Mouse (Mus musculus): ENCODE results near the gene Rec114.
A peak's percentile ranks its signal among the peaks of the same experiment; 100 is the strongest.

Gene Rec114

DNA sequence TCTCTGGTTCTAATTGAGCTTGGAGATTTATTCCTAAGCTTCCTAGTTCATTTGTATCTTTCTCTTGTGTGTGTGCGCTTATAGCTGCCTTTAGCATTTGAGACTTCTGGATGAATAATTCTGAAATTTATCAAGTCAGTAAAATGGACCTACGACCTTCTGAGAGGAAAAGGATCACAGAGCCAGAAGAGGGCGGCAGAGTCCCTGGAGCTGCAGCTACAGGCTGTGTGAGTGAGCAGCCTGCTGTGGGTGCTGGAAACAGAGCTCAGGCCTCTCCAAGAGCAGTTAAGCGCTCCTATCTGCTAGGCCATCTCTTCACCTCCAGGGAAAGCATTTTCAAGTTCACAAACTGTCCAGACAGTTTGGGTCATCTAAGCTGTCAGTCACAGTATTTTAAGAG lies 81.8 kb downstream of the Rec114 start:
- DNase-seq (ENCODE audit: low spot score in 2 of 2): no peak

DNA sequence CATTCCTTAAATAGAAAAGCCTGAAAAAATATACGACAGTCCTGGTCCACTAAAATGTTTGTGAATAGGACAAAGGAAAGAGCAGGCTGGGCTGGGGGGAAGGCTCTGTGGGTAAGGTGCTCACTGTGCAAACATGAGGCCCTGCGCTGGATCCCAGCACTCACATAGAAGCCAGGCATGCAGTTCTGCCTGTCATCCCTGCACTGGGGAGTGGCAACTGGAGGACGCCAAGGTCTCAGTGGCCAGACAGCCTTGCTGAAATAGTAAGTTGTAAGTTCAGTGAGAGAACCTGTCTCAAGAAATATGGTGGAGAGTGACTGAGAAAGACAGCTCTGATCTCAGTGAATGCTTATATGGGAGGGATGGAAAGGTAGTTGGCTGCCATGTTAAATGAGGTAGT lies 83.1 kb downstream of the Rec114 start:
- no peak for DNase-seq (ENCODE audit: low spot score in 2 of 2)

DNA sequence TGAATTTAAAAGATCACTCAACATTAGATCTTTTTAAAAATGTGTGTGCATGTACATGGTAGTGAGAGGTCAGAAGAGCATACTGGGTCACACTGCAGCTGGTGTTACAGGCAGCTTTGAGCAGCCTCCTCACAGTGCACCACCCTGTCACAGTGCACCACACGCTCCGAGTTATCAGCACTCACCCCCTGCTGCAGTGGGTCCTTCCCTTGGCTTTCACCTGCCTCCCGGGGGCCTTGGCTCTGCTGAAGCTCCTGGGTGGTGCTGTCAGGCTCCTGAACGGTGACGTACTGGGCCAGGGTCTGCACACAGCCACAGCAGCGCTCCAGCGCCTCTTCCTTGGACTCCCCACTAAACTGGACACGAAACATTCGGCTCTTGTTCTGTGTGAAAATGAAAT lies 83.8 kb downstream of the Rec114 start:
- DNase-seq (ENCODE audit: low spot score in 2 of 2): peak; percentile 41 to 58

DNA sequence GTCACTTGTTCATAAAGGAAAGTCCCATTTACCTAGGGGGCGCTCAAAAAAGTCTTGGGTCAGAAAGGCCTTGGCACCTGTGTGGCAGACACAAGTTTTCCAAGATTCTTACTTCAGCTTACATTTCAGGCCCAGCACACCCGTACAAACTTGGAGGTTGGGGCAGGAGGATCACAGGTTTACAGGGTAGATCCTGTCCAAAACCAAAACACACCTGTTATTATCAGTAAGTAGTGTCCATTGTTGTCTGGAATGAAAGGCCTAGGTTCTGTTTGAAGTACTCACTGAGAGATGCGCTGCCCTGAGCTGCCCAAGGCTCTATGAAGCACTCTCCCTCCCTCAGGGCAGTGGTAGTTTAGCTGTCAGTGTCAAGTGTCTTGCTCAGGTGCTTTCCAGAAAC lies 84.4 kb downstream of the Rec114 start:
- no peak for DNase-seq (ENCODE audit: low spot score in 2 of 2)

DNA sequence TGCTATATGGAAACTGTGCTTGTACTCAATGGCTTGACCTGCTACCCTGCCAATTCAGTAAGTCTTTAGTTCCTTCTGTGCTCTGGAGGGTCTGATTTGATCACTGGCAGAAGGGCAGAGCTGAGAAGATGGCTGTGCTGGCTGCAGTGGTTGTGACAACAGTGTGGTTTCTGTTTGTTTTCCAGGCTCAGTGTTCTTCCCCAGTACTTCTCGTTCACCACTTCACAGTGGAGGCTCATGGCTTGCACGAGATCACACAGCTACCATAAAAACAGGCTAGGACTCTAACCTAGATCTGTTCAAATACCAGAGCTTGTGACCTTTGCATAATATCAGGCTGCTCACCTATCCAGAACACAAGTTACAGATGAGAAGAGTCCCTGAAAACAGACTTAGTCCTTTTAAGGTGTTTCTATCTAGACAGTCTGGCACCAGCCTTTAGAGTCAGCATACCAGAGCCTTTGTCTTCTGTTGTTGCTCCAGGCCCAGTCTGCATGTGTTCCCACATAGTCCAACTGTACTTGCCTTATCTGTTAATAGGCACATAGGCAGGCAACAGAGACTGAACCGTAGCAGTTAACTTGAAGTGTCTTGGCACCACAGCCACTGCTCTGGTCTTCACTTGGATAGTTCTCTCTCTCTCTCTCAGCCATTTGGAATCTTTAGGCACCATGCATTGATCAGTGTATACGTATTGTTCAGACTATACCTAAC lies 85.0 kb downstream of the Rec114 start:
- DNase-seq (ENCODE audit: low spot score in 2 of 2): no peak

DNA sequence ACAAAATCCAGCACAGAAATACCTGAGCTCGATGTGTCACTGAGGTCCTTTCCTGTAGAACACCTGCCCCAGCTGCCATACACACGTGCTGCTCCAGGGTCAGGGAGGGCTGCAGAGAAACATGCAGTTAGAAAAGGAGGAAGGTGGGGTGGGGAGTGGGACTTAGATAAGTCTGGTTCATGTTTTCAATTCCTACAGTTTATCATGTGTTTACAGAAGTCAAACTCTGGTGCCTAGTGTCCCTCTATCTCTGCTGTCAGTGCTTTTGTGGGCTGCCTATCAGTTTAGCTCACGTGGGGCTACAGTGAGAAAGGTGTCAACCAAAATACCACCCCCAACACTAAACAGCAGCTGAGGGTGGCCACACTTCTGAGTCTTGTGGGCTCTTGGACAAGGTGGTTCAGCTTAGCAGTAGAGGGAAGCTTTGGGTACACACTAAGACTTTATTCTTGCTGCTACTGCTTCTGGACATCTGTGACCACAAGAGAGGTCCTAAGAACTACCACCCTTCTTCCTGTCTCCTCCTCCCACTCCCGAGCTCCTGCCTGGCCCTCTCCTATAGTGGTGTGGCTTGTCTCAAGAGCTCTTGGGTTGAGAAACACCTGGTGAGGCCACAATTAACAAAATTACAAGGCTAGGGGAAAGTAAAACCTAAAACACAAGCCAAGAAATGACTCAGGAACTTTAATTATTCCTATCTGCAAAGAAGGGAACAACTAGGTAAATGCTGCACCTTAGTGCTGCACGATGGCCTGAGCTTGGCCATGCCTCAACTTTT lies 85.8 kb downstream of the Rec114 start:
- DNase-seq (ENCODE audit: low spot score in 2 of 2): peak; percentile 52 to 75

DNA sequence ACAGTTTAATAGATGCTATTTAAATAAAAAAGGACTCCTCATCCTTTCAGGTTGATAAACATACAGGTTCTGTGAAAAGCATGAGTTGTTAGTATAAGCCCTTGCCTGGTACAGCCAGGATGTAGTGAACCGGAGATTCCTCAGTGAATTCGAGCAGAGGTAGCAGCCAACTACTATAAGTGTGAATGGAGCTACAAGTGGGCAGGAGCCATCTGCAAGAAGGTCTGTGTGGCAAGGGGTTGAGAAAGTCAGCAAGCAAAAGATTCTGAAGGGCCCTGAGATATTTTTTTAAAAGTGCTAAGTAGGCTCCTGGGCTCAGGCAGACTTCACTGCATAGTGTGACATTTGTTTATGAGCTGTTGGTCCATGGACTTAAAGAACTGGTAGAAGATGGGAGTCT lies 86.9 kb downstream of the Rec114 start:
- no peak for DNase-seq (ENCODE audit: low spot score in 2 of 2)

DNA sequence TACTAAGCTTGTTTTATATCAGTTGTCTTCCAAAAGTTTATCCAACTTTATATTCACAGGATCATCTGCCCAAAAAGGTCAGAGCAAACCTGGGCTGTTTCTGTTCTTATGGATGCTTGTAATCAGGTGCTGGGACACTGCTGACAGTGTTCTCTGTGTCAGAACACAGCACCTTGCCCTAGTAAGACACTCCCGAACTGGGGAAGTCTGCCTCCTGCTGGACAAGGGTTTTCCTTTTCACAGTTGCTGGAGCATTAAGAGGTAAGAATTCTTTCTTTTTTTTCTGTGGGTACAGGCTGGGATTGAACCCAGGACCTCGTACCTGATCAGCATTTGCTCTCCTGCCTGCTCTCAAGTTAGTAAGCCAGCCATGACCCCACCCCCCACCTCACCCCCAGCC lies 87.4 kb downstream of the Rec114 start:
- DNase-seq (ENCODE audit: low spot score in 2 of 2): peak; percentile 43 to 71

DNA sequence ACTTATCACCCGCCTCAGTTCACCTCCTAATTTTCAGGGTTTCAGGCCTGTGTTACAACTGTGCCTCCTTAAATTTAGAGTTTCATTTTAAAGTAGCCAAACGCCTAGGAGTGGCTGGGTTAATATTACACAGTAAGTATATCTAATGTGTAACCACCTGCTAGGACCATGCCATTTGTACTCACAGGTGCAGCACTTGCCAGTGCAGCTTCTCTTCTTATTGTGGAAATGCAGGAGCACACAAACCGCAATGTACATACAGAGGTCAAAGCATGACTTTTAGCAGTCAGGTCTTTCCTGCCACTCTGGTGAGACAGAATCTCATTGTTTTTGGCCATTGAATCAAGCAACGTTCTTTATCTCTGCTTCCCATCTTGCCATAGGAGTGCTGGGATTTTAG lies 89.3 kb downstream of the Rec114 start:
- DNase-seq (ENCODE audit: low spot score in 2 of 2): no peak

DNA sequence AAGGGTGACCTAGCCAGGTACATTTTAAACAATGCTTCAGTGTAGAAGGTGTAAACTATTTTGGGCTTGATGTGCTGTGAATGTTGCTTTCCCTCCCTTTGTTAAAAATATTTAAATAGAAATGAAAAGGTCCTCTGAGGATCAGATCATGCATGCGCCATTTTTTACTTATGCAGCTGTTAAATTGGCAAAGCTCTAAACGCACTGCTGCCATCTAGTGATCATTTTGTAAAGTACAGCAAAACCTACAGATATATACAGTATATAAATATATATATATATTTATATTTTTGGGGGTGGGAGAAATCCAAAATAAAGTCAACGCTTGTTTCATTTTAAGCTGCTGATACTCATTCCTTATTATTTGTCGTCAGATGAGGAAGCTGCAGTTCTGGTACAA lies 91.8 kb downstream of the Rec114 start:
- DNase-seq (ENCODE audit: low spot score in 2 of 2): peak; percentile 10 to 40

DNA sequence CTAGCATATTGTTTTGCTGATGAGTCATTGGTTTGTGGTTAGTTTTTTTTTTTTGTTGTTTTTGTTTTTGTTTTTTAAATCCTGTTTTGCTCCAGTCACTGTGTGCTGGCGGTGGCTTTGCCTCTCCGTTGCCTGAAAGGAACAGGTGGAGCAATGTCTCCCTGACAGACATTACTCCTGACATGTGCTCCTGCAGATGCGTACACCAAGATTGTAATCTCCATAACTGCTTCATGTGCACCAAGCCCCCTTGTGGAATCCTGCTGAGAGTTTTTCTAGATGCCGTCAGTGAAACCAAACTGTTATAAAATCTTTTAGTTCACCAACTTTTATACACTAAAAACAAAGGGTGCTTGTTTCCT lies 94.5 kb downstream of the Rec114 start:
- no peak for DNase-seq (ENCODE audit: low spot score in 2 of 2)

DNA sequence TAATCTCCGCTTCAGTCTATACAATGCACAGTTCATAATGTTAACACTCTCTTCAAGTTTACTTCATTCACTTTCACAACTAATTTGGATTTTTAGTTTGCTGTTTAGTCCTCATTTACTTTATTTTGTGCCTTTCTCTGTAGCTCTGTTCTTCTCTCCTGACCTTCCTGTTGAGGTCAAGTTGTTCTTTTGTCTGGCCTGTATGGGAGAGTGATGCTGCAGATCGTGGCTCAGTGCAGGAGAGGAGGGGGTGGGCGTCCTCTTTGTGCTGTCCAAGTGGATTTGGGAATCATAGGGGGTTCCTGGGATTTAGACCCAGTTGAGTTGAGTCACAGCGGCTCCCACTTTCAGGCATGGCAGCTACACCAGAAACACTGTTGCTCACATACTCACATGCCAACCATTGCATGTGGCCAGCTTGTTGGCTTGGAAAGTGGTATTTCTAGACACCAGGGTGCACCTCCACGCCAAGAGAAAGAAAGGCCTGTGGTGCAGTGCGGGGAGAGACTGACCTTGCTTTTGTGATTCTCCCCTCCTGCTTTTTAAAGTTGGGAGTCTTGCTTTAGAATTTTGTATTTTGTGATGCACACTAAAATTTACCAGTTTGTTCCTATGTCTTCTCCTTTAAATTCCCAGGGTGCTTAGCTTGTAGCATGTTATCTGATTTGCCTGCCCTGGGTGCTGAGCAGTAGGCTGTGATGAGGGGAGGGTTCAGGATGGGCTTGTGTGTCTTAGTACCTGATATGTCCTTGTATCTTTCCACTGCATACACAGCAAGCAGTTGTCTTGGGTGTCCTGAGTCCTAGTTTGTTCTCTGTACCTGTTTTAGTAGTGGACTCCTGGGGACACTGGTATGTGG lies 95.1 kb downstream of the Rec114 start:
- DNase-seq (ENCODE audit: low spot score in 2 of 2): no peak

DNA sequence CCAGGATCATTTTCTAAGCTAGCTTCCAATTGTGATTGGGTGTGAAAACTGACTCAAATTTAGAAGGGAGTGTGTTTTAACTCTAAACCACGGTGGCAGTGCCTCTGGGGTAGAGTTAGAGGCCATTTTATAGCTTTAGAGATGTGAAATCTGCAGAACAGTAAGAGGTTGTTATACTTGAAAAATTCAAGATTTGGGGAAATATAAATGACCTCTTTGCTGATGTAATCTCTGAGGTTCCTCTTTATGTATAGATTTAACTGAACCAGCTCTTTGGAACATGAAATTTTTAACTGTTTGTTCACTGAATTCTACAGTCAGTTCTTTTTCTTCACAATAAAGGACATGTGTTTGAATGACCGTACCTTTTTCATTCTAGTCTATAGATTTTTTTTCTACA lies 113.3 kb downstream of the Rec114 start:
- DNase-seq (ENCODE audit: low spot score in 2 of 2): no peak

DNA sequence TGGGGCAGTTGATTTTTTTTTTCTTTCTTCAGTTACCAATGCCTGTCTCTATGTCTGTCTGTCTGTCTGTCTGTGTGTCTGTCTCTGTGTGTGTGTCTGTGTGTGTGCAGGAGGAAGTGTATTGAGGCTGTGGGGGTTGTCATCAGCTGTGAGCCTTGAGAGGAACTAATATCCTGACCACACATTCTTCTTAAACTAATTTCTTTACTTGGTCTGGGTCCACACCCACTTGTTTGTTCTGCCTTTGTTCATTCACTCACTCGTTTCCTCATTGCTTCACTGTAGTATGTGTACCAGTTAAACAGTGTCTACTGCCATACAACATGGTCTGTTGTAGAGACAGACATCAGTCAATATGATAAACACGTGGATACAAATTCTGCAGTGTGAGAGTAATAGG lies 116.6 kb downstream of the Rec114 start:
- peak; percentile 10 to 16 for DNase-seq (ENCODE audit: low spot score in 2 of 2)

DNA sequence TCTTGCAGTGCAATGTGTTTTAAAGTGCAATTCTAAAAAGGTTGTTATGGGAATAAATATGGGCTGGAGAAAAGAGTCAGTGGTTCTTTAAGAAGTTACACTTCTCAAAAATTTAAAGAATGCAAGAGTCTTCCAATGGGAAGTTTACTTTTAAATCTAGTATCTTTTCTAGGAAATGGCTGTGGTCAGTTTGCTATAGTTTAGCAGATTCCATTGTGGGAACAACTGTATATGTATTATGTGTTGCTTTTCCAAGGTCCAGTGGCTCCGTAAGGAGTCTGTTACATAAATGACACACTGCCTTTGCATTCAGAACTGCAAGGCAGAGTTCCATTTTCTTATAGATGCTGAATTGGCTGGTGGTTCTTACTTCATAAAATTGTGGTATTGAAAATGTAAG lies 120.8 kb downstream of the Rec114 start:
- no peak for DNase-seq (ENCODE audit: low spot score in 2 of 2)

DNA sequence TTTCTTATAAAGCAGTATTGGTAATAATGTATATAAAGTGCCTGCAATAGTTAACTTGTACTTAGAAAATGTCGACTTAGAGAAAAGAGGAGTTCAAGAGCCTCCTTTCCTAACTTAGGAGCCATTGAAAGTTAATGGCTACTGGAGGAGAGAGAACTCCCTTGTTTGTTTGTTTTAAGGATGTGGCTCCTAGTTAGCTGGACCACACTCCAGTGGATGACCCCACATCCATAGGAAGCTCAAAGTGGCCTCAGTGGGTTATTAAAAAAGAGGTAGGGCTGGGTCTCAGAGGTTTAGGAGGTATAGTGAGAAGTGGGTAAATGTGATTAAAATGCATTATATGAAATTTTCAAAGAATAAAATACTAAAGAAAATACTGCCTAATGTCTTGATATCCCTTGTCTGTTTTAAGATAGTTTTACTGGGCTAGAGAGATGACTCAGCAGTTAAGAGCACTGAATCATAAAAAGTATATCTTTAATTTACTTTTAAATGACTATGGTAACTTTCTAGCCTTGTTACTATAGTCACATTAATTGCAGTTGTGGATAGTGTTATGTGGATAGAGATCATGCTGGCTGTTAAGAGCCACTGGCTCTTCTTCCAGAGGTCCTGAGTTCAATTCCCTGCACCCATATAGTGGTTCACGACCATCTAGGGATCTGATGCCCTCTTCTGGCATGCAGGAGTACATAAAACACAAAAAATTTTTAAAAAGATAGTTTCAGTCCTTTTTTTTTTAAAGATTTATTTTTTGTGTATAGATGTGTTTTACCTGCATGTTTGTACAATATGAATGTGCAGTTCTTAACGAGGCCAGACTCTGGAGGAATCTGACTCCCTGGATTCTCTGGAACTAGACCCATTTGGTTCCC lies 128.5 kb downstream of the Rec114 start:
- no peak for DNase-seq (ENCODE audit: low spot score in 2 of 2)

DNA sequence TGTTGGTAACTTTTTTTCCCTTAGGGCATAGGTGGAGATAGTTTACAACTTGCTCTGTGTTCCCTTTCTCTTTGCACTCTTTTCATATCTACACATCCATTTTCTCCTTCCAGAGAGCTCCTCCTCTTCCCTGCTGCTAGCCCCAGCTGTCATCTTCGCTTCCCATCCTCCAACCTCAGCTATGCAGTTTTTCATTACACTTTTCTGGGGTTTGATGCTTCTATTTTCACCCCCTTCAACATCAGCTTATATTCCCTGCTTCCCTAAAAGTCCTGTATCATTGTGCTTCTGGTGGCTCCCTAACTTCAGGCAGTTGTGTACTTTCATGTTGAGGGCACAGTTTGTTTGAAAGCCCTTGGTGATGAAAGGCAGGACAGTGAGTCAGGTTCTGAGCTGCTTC lies 130.0 kb downstream of the Rec114 start:
- no peak for DNase-seq (ENCODE audit: low spot score in 2 of 2)
